Mouse (Mus musculus) adrenal gland, adult 18-20 months (tissue): Measurements from ENCODE around the gene Samd1. TPM values are rescaled to one million over a fixed set of nuclear protein-coding genes. Genes with fewer than 3 reads are reported as not detected.

Experiments
- DNase-seq, 2 experiments: peaks; one replicate each; pipeline ENCODE4 v3.0.0; 2021 to 2022; ENCODE audit warnings: low spot score in 2 of 2
- total RNA-seq, 2 experiments: library from RNA; stranded (reverse); gene quantifications; 1 replicate in 1 of 2; 2 replicates in 1 of 2; pipeline ENCODE4 v1.2.3; 2021

Samd1 gene
- total RNA-seq, 2 experiments from 2014 or later: 28.2 to 30.3 TPM

DNA sequence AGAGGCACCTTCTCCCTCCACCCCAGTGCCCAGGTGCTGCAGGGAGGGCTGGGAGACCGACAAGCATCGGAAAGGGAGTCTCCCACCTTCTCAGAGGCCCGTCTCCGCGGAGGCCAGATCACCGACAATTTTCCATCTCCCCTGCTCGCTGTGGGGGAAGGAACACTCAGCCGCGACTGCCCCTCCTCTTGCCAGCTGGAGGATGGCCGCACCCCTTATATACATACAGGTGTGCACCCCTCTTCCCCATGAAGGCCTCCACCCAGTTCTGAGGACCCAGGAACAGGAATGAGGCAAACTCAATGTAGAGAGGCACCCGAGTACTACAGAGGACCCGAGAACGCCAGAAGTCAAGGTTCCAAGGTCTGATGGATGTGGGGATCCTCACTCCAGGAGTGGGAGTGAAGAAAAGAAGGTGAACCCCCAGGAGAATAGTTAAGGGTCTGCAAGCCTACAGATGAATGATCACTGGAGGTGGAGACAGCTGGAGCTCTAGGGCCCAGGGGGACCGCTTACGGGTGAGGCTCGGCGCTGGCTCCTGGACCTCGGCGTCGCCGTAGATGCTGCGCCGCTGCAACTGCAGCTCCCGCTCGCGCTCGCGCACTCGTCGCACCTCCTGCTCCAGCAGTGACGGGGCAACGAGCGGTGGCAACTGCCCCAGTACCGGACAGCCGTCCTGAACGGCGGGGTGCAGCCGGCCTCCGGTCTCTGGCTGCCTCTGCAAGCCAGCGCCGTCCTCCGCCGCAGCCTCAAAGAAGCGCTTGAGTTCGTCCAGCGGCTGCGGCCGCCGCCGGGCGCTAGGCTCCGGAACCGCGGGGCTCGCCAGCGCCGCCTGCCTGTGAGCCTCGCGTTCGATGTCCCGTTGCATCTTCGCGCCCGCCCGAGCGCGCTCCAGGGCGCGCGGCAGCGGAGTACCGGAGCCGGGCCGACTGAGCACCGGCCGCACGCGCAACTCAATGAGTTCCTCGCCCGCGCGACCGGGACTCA, 13.4 kb downstream of the Samd1 start:
- peak; percentile 79 to 84 for DNase-seq

DNA sequence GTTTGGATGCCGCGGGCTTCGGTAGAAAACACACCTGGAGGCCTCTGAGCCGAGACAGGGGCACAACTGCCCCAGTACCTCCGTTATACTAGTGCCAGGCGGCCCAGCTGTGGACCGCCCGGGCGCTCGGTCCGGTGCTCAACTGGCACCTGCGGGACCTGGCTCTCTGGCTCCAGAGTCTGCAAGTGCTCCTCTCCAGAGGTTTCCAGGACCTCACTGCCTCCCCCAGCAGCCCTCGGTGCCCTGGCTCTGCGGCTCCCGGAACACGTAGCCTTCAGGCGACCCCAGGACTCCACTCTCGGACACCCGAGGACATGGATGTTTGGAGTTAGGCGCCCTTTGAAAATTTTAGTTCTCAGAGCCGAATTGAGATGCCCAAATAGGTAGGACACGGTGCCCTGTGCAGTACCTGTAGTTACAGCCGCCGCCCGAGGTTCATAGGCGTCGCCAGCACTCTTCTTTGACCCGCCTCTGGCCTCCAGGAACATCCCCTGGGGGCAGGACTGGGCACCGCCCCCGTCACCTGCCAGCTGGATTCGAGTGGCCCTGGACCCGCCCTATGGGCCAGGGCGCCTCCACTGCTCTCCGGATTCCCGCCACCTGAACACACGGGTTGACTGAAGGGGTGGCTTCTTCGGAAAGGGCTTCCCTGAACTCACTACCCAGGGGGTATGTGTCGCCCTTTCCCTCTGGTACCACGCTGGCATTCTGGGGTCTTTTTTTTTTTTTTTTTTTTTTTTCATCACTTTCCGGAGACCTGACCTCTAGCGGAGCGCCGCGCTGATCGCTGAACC, 14.4 kb downstream of the Samd1 start, which contains the start of gene 2210011C24Rik:
Gene 2210011C24Rik (minus strand): TSS at position 467 of the 794 bp plus-strand sequence.
- DNase-seq: no peak

DNA sequence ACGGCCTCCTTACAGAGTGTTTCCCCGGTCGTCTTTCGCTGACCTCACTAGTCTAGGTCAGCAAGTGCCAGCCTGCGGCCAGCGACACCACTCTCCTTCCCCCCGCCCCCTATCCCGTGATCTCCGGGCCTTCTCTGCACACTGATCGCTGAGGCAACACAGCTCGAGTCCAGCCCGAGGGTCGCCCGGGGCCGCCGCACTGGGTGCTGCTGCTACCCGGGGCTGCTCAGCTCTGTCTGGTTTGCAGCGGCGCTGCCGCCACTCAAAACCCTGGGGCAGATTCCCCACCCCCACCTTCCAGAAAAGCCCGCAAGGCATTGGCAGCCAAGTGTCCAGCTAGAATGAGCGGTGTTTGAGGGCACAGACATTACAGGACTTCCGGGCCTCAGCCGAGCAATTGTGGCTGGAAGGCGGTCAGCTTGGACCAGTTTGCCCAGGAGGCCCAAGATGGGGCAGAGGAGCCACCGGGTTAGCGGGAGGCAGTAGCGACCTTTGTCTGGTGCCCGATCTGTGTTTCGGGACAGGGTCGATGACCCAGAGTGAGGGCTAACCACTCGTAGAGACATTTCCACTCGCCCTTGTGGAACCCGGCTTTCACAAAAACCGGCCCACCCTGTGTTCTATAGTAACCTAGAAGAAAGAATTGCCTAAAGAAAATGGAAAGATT, 15.2 kb downstream of the Samd1 start:
- no peak for DNase-seq

DNA sequence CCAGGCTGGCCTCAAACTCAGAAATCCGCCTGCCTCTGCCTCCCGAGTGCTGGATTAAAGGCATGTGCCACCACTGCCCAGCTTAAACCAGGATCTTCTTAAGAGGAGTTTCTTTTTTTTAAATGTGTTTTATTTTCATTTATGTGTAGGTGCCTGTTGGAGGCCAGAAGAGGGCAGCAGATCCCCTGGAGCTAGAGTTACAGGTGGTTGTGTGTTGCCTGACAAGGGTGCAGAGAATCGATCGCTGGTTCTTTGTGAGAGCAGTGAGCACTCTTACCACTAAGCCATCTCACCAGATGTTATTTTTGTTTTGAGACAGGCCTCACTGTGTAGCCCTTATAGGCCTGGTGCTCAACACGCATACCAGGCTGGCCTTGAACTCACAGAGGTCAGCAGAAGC, 18.4 kb downstream of the Samd1 start:
- DNase-seq: no peak

DNA sequence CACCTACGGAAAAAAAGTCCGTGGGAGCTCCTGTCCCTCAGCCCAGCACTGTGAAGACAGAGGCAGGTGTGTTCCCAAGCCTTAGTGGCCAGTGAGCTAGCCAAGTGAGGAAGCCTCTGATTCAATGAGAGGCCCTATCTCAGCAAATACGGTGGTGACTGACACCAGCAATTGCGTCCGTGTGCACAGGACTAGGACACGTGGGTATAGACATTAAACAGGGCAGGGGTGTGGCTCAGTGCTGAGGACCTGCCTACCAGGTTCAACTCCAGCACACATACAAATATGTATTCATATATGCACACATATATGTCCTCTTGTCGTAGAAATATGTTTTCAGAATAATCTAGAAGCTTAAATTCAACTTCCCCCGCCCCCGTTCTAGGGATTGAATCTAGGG, 22.3 kb downstream of the Samd1 start:
- DNase-seq: no peak

DNA sequence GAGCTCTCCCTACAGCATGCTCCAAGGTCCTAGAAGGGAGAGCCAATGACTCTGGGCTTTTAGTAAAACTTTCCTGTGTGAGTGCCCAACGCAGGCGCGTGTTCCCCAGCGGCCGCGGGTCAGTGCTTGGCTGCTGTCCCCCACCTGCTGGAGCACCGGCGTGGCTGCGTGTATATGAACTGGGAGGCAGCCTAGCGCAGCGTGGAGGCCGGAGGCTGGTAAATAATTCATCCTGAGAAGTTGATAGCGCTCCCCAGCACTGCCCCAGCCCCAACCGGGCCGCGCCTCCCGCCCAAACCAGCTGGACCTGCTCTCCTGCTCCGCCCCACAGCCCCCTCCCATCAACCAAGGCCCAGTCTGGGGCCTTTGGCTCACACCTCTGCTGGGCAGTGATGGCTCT, 23.6 kb downstream of the Samd1 start, which contains the start of gene Palm3:
Gene Palm3 (plus strand): TSS at position 376 of the 400 bp plus-strand sequence.
- DNase-seq: no peak

DNA sequence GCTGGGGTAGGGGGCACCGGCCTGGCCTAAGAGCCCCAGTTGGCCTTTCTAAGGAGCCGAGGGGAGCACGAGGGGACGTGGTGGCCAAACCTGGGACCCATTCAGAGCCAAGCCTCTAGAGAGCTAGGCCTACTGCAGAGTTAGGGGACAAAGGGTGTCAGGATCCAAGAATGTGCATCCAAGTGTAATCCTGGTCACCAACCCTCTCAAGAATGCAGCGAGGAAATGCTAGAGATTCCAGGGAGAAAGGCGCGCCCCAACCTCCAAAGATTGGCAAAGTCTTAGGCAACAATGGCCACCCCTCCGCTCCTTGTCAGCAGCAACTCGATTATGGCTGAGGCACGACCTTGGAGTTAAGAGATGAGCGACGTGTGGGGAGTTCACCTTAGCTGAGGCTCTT, 24.1 kb downstream of the Samd1 start:
- DNase-seq: no peak

DNA sequence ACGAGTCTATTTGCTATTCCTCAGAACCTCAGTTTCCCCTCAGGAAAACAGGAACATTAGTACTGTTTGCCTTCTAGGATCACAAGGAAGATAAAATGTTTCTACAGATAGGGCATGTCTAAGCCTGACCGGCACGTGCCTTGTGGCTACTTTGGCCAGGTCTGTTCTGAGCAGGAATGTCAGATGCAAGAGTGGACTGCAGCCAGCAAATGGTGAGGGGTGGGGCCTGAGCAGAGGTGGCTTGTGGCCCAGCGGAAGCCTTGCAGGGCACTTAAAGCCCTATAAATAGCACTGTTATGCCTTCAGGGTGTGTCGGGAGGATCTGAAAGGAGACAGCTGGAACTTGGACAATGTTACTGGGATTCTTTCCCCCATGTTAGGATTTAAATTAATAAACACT, 25.6 kb downstream of the Samd1 start:
- DNase-seq: no peak

DNA sequence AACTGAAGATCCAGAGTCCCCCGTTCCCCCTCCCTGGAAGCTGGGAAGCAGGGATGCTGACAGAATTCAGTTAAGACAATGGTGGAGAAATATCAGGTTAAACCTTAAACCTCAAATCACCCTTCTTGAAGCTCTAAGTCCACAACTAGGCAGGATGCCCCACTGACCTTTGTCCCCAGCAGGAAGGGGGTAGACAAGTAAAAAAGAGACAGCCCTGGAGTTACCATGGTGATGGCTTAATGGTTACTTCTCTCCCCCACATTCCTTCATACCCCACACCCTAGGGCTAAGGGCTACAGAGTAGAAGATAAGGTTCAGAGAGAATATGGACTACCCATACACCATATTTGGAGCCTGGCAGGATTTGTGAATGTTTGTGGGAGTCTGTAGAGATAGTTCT, 26.2 kb downstream of the Samd1 start:
- no peak for DNase-seq

DNA sequence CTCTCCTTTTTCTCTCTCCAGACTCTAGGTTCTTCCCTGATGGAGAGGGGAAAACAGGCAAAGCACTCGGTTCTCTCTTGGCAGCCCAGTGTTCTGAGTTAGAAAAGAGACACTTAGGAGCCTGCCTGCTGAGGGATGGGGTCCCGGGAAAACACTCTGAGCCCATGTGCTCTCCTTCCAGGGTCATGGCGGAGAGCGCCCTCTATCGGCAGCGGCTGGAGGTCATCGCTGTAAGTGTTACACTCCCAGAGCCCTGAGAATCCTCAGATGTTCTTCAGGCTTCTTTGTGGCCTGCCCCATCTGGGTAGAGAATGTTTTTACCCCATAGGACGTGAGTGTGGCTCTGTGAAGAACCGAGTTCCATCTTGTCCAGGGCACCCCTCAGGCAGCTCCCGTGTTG, 26.7 kb downstream of the Samd1 start:
- peak in 1 of 2 experiments; percentile 64 for DNase-seq

DNA sequence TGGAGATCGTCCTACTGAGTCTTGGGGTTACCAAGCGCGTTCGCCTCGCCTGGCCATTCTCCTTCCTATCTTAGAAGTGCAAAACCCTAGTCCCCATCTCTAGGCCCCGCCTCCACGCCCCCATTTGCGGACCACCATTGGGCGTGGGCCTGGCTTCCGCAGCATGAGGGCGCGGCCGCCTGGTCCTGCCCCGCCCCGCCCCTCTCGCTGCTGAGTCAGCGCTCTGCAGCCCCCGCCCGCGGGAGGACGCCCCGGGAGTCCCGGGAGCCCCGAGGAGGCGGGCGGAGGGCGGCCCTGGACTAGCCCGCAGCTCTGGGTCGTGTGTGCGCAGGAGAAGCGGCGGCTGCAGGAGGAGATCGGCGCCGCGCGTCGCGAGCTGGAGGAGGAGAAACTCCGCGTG, 28.4 kb downstream of the Samd1 start:
- peak in 1 of 2 experiments; percentile 59 for DNase-seq

DNA sequence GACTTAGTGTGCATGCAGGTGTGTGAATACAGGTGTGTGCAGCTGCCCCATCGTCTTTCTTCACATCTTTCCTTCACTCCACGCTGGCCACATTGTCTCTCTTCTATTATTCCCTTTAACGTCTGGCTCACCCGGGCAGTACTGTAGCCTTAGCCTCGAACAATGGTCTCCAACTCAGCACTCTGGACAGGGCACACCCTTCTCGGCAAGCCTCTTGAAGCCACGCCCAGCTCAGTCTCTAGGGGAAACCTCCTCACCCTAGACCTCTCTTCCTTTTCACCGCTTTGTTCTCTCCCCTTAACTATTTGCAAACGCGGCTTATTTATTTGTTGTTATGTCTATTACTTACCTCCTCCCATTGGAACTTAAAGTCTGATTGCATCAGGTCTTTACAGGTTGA, 30.0 kb downstream of the Samd1 start:
- DNase-seq: no peak

DNA sequence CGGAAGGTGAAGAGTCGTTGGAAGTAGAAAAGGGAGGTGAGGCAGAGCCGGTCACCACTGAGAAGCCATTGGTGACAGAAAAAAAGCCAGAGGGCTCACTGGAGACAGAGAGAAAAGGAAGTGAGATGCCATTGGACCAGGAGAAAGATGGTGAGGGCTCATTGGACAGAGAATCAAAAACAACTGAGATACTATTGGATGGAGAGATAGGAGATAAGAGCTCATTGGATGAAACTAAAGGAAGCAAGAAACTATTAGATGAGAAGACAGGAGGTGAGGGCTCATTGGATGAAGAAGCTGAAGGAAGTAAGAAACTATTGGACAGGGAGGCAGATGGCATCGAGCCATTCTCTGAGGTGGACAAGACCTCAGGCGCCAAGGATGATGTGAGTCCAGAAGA, 31.8 kb downstream of the Samd1 start:
- DNase-seq: no peak

DNA sequence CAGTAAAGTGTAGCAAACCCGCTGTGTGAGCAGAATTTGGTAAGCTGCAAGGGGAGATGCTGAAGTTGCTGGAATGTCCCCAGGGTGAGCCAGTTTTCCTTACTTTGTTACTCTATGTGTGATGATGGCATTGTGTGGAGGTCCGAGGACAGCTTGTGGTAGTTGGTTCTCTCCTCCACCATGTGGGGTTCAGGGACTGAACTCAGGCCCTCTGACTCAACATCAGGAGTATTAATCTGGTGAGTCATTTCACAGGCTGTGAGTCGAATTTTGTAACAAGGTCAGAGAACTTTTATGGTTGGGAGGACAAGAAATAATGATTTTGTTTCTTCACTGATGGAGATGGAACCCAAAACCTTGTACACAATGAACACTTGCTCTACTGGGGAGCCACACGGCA, 35.3 kb downstream of the Samd1 start:
- no peak for DNase-seq

DNA sequence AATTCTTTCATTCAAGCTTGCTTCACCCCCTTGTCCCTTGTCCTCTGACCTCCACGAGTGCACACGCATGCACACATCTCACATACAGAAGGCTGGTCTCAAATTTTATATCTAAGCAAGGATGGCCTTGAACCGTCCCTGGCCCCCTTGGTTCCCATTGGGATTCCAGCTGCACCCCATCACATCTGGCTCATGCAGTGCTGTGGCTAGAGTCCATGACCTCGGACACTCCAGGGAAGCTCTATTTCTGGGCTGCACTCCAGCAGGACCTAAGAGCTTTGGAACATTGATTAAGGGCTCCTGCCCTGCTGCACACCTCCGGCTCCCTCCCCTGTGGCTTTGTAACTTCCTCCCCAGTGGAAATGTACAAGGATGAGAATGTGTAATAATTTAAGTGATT, 40.5 kb downstream of the Samd1 start:
- no peak for DNase-seq

DNA sequence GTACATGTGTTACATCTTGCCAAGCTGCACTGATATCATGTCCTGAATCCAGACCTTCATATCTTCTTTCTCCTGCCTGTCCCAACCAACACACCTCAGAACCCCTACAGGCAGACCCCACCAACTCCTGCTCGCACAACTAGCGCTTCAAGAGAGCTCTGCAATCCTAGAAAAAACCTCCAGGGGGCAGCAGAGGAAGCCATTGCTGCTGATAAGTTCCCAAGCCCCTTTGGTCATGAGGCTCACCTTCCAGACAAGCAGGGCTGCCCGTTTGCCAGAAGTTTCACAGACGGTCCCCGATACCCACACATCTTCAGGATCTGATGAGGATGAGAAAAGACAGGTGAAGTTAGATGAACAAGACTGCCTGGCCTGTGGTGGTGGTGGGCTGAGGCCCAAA, 41.6 kb downstream of the Samd1 start:
- DNase-seq: peak; percentile 65 to 67

DNA sequence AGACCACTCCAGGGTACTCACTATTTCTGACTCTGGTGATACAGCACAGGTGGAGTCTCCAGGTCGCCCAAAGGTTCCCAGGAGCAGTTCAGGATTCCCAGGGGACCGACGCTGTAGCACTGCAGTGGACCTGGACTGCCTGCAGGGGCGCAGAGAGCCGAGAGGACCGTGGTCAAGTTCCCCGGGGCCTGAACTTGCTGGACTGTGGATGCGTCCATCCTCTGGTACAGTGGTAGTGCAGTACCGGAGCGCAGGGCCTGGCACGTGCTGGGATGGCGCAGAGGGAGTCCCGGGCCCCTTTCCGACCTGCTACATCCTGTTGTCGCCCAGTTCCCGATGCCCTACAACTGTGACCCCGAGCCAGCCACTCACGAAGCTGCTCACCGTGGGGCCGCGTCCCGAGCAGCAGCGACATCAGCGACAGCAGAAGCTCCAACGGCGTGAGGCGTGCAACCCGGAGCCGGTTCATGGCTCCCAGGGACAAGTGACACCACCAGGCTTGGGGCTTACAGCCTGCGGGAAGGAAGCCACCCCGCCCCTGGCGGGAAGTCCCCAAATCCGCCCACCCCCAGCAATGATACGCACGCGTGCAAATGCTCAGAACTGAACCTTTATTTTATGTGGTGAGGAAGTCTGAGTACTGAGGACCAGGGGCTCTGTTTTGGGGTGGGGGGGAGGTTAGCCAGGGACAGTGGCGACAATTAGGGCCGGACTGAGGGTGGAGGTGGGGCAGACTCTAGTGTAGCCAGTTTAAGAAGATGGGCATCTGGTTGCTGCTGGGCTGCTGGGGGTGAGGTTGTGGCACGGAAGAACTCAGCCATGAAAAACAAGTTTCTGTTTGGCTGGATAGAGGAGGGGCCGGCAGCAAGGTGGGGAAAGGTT, 44.8 kb downstream of the Samd1 start, which contains the start of gene Il27ra:
Gene Il27ra (minus strand): TSS at position 524 of the 882 bp plus-strand sequence.
- DNase-seq: peak; percentile 52 to 67

DNA sequence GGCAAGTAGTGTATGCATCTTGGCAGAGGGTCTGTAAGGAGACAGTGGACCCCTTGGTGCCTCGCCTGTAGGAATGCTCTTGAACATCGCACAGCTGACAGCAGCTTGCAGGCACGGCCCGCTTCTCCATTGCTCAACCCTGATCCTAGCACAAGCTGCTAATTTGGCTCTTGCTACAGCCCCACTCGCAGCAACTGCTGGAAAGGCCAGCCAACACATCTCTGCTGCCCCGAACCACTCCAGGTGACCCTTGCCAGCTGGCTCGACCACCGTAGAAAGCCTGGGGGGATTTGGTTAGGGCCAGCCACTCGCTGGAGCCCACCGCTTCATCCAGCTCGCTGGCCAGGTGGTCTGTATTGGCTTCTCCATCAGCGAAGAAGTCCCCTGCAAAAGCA, 45.5 kb downstream of the Samd1 start:
- no peak for DNase-seq

DNA sequence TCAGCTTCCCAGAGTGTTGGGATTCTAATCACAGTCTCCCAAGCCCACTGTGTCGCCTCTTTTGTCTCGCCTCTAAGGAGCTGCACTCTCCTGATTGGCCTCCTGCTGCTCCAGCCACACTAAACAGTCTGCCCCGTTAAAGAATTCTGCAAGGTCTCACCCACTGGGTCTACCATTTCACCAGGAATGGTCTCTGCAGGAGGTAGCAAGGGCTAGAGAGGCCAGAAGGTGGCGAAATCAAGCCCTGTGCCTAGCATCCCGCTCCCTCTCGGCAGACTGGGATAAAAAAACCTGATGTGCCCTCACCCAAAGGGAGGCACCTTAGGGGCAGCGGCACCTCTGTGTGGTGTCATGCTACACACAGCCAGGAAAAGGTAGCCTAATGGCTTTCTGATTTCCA, 46.6 kb downstream of the Samd1 start:
- no peak for DNase-seq

DNA sequence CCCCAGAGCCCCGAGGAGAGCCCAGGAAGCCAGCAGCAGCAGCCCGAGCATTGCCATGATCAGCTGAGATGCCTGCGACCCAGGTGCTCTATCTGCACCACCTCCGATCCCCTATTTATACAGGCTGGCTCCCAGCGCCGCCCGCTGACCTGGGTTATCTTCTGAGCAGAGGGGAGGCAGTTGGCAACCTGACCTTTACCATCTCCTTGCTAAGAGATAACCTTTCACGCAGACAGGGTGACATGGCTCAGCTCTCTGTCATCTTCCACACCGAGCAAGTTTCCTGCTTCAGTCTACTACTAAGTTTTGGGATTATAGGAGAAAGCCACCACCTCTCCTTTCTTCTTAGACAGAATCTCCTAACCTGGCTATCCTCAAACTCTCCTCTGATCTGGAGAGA, 47.4 kb downstream of the Samd1 start, which contains the start of gene Rln3:
Gene Rln3 (minus strand): TSS at position 101 of the 400 bp plus-strand sequence.
- no peak for DNase-seq
